Mouse (Mus musculus): ENCODE data around the gene Lypd3.

- TF ChIP-seq CTCF (IDR thresholded peaks at IDR 0.05; ENCODE audit: low read depth) = no peak
- no peak for TF ChIP-seq EP300 (IDR thresholded peaks at IDR 0.05; ENCODE audit: low read depth)
Observed at GRCm38 (mm10) chr7:24628685-24629610, 7.4 kb upstream of the Lypd3 start.
